Mouse (Mus musculus): ENCODE results near the gene Kif2c. TPM values are rescaled to one million over a fixed set of nuclear protein-coding genes. Genes with fewer than 3 reads are reported as not detected.

Kif2c gene
- polyA plus RNA-seq, 3 experiments from 2014 or later: 1.9 to 35.0 (median 5.5) TPM

DNA sequence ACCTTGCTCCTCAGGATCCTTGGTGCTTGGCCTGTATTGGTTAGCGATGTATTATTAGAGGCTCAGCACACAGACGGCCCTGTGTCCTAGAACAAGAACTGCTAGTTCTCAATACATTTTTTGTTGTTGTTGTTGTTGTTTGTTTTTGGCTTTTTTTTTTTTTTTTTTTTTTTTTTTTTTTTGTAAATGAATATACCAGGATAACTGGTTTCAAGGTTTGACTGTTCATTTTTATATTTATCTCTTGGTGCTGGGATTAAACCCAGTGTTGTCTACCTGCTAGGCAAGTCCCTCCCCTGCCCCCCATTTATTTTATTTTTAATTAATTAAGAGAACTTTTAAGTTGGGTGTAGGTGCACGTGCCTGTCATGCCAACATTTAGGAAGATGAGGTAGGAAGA is 6.5 kb upstream of the Kif2c start:
- no peak for ATAC-seq

GRCm38 (mm10) chr4:117182759-117183096 is 289 bp upstream of the Kif2c start:
- ATAC-seq: peak; percentile 27

DNA sequence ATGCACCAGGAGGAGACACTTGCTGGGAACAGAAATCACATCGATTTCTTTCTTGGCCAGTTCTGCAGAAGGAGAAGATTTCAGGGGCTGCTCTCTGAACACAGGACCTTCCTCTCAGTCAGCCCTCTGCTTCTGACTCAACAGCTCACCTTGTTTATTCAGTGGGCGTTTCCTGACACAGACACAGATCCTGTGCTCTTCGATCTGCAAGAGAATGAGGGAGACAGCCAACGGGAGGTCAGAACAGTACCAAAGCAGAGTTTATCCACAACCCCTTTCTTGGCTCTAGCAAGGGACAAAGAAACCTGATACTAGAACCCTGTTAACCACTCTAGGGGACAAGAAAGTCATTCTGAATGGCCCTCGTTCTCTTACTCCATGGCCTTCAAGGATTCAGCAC is 12.5 kb downstream of the Kif2c start:
- ATAC-seq: no peak

DNA sequence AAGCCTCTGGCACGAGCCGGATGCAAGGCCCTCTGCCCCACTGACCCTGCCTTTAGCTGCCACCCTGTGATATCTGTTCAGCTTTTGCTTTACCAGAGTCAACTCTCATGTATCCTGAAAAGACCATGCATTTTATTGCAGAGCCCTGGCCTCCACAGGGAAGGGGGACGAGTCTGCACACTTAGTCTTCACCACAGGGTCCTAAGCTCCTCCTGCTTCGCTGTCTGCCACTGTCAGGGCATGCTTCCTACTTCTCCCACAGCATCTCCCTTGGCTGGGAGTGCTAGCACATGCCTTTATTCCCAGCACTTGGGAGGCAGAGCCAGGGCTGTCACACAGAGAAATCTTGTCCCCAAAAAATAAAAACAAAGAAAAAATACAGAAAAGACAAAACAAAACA is 21.3 kb downstream of the Kif2c start:
- no peak for ATAC-seq

GRCm38 (mm10) chr4:117159666-117160065 is 22.8 kb downstream of the Kif2c start:
- no peak for ATAC-seq

GRCm38 (mm10) chr4:117156372-117156771 is 26.1 kb downstream of the Kif2c start:
- ATAC-seq: no peak

DNA sequence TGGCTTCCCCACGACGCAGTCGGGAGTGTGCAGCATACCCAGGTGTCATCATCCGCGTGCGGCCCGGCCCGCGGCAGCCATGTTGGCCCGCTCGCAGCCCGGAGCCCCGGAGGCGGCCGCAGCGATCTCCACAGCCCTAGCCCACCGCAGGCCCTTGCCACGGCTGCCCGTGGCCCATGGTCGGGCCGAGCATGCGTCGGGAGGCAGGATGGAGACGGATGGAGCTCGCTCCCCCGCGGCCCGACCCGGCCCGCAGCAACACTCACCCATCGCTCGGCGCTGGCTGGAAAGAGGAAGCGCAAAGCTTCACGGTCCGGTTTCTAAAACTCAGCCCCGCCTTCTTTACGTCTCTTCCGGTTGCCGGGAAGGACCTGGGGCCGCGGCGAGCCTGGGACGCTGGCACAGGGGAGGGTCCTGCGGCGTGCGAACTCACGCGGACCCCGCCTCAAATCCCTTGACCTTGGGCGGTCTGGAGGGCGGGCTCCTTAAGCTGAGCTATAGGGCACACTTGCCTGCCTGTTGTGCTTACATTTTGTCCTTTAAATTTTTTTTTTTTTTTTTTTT is 26.6 kb downstream of the Kif2c start, which contains the start of gene Rps8:
TSS of gene Rps8 (minus strand) at position 452 of the 564 bp plus-strand sequence.
- ATAC-seq: peak; percentile 96

GRCm38 (mm10) chr4:117155020-117155791 is 27.2 kb downstream of the Kif2c start:
- ATAC-seq: no peak

GRCm38 (mm10) chr4:117152714-117153113 is 29.7 kb downstream of the Kif2c start:
- no peak for ATAC-seq

GRCm38 (mm10) chr4:117151416-117151815 is 31.0 kb downstream of the Kif2c start:
- no peak for ATAC-seq

DNA sequence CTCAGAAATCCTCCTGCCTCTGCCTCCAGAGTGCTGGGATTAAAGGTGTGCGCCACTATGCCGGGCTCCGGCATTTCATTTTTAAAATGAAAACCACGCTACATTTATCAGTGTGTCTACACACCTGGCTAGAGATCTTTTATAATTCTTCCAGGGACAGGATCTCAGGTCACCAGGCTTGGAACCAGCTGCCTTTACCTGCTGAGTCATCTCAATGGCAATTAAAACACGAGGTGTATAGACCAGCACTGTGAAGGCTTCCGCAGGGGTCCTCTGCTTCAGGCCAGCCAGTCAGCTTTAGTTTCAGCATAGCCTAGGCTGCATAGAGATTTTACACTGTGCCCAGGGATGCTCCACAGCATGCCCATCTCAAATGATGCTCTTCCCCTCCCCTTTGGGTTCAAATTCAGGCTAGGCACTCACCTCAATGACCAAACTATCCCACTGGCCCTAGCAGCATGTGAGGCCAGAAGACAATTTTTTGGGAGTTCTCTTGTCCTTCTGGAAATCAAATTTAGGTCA is 32.2 kb downstream of the Kif2c start:
- ATAC-seq: no peak

DNA sequence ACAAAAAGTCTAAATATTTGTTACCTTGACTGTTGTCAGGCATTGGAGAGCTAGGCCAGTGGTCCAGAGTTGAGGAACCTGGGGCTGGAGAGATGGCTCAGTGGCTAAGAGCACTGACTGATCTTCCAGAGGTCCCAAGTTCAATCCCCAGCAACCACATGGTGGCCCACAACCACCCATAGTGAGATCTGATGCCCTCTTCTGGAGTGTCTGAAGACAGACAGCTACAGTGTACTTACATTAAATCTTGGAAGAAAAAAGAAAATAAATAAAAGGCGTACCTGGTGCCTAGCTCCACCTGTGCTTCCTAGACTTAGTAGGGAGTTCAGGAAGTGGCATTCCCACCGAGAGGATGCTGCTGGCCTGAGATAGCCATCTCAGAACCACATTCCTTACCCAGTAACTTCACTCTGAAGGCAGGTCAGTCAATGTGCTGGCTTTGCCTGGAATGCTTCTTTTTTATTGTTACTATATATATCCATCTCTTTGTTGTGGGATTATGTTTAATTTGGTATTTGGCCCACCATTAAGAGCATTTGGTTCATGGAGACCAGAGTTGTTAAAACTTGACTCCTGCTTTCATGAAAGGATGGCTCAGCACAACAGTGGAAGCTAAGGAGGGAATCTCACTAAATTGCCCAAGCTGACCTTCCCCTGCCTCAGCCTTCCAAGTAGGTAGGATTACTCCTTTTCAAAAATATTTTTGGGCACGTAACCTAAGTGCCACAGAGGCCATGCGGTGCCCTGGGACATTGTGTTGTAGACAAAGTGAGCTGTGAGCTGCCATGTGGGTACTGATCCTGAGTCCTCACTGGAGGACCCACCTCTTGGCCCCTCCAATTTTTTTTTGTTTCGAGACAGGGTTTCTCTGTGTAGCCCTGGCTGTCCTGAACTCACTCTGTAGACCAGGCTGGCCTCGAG is 32.9 kb downstream of the Kif2c start:
- no peak for ATAC-seq

DNA sequence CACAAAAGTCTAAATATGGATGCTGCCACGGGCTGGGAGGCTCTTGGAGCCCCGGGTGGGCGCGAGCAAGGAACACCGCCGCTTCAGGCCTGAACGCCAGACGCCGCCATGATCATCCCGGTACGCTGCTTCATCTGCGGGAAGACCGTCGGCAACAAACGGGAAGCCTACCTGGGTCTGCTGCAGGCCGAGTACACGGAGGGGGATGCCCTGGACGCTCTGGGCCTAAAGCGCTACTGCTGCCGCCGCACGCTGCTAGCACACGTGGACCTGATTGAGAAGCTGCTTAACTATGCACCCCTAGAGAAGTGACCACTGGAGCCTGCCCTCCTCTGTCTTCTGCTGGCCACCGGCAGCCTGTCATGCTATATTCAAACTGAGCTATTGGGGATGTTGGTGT is 33.6 kb downstream of the Kif2c start:
- ATAC-seq: no peak

GRCm38 (mm10) chr4:117148047-117148713 is 34.3 kb downstream of the Kif2c start:
- no peak for ATAC-seq

GRCm38 (mm10) chr4:117146176-117146575 is 36.3 kb downstream of the Kif2c start:
- ATAC-seq: peak; percentile 70

- ATAC-seq: no peak
Measured at GRCm38 (mm10) chr4:117145248-117145647, 37.2 kb downstream of the Kif2c start.

- no peak for ATAC-seq
Measured at GRCm38 (mm10) chr4:117143023-117143422, 39.4 kb downstream of the Kif2c start.

DNA sequence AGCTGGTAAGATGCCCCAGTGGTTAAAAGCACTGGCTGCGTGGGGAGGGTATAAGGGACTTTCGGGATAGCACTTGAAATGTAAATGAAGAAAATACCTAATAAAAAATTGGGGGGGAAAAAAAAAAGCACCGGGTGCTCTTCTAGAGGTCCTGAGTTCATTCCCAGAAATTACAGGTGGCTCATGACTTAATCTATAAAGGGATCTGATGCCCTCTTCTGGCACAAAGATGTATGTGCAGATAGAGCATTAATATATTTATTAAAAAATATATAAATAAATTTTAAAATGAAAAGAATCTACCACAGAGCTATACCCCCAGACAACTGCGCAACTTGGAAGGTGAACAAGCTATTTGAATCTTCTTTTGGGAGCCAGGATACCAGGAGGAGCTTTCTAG is 41.8 kb downstream of the Kif2c start:
- no peak for ATAC-seq

- peak; percentile 85 for ATAC-seq
Measured at GRCm38 (mm10) chr4:117139217-117139612, 43.2 kb downstream of the Kif2c start.

GRCm38 (mm10) chr4:117138295-117139216 is 43.9 kb downstream of the Kif2c start:
- no peak for ATAC-seq

DNA sequence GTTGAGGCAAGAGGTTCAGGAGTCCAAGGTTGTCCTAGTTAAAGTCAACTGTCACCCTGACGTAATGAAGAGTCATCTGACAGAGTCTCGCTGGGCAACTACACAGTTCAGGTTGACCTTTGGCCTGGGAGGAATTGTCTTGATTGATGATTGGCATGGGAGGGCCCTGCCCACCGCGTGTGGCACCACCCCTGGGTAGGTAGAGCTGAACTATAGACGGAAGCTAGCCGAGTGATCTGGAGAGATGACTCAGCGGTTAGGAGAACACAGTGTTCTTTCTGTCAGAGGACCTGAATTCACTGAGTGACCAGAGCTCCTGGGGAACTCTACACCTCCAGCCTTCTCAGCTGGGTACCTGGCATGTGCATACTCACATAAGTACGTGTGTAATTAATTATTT is 46.4 kb downstream of the Kif2c start:
- no peak for ATAC-seq
